Mouse (Mus musculus): Measurements from ENCODE around the gene Olfr738. TPM values are rescaled to one million over a fixed set of nuclear protein-coding genes. Genes with fewer than 3 reads are reported as not detected.

Olfr738 gene
- polyA plus RNA-seq (2014; fragmentation: Nextera tagmentation; extraction: Ambion mirVana): not detected in 2 replicates

DNA sequence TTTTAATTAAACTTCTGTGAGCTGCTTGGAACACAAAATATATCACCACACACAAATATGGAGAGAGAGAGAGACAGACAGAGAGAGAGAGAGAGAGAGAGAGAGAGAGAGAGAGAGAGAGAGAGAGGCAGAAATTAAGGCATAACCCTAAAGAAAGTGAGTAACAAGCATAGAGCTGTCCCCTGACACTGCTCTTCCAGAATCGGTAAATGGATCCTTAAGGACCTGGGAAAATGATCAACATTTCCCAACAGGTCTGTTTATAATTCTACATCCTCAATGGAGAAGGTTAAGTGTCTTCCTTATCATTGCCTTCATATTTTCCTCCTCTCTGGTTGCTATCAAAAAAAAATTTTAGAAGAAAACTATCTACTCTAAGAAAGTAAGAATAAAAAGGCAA is at the start of gene Olfr738:
Gene Olfr738 (plus strand): TSS at position 301 of the 400 bp plus-strand sequence.
- Histone ChIP-seq H3K27ac (replicated peaks; ENCODE audit: low read depth, low read length) (no peak within 1 kb of the TSS), H3K4me3 (ENCODE audit: low read depth, low read length) (no peak within 1 kb of the TSS), H3K27me3 (ENCODE audit: control insufficient read depth, insufficient read depth, low read length) (no peaks in the 10 kb centered on the region), H3K9me3 (replicated peaks; ENCODE audit: control insufficient read depth, low read length) (no peaks in the 10 kb centered on the region), H3K36me3 (replicated peaks; ENCODE audit: control insufficient read depth, insufficient read depth, low read depth, low read length) (no peaks in the 10 kb centered on the region), H3K4me2 (ENCODE audit: low read depth, low read length) (no peak within 1 kb of the TSS), H3K4me1 (ENCODE audit: control insufficient read depth, insufficient read depth, low read length) (no peaks in the 10 kb centered on the region), H3K9ac (replicated peaks; ENCODE audit: low read length) (no peak within 1 kb of the TSS)
- no peak for ATAC-seq (replicated peaks; ENCODE audit: insufficient number of reproducible peaks, low FRiP score, low TSS enrichment, low read depth)
- 88% methylated on average over 1 of the region's 1 CpGs for WGBS
- DNase-seq (ENCODE audit: low spot score): no peak

DNA sequence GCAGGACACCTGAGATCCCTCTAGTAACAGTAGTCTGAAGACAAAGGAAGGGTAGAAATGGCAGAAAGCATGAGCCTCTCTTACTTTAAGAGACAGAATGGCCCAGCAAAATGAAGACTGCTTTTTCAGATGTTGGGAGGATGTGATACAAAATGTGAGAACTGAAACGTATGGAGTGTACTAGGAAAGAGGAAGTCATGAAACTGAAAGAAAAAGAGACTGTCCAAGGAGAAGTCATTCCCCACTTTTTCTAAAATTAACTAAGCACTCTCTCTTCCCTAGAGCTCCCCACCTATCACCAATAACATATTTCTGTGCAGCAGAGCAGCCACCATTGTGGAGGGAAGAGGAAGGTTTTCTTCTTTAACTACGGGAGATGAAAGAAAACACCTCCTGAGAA is 49.8 kb upstream of the Olfr738 start, which contains the start of gene Tlr11:
Gene Tlr11 (plus strand): TSS at position 322 of the 400 bp plus-strand sequence.
- Histone ChIP-seq H3K4me3 (ENCODE audit: low read depth, low read length) (no peak within 1 kb of the TSS), H3K9me3 (replicated peaks; ENCODE audit: control insufficient read depth, low read length) (no peaks in the 10 kb centered on the region), H3K4me1 (ENCODE audit: control insufficient read depth, insufficient read depth, low read length) (no peaks in the 10 kb centered on the region), H3K4me2 (ENCODE audit: low read depth, low read length) (no peak within 1 kb of the TSS), H3K27me3 (ENCODE audit: control insufficient read depth, insufficient read depth, low read length) (no peaks in the 10 kb centered on the region), H3K27ac (replicated peaks; ENCODE audit: low read depth, low read length) (no peak within 1 kb of the TSS), H3K36me3 (replicated peaks; ENCODE audit: control insufficient read depth, insufficient read depth, low read depth, low read length) (no peaks in the 10 kb centered on the region), H3K9ac (replicated peaks; ENCODE audit: low read length) (no peak within 1 kb of the TSS)
- DNase-seq (ENCODE audit: low spot score) (no peak), ATAC-seq (replicated peaks; ENCODE audit: insufficient number of reproducible peaks, low FRiP score, low TSS enrichment, low read depth) (no peak)
- WGBS: 87% methylated on average over 2 of the region's 2 CpGs

DNA sequence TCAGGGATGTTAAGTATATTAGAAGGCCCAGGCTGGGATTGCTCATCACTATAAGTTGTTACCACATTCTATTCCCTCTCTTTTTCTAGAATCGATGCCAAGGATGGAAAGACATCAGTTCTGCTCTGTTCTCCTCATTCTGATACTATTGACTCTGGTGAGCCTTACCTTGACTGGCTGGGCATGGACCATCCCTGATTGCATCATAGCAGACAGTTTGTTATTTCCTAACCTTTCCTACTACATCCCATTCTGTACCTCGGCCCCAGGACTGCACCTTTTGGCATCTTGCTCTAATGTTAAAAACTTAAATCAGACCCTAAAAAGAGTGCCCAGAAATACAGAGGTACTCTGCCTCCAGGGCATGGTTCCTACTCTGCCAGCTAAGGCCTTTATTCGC is 46.9 kb upstream of the Olfr738 start:
- Histone ChIP-seq H3K4me3 (ENCODE audit: low read depth, low read length) (no peak overlapping the region), H3K27ac (replicated peaks; ENCODE audit: low read depth, low read length) (no peak overlapping the region), H3K4me1 (ENCODE audit: control insufficient read depth, insufficient read depth, low read length) (no peaks in the 10 kb centered on the region), H3K9me3 (replicated peaks; ENCODE audit: control insufficient read depth, low read length) (no peaks in the 10 kb centered on the region), H3K36me3 (replicated peaks; ENCODE audit: control insufficient read depth, insufficient read depth, low read depth, low read length) (no peaks in the 10 kb centered on the region), H3K27me3 (ENCODE audit: control insufficient read depth, insufficient read depth, low read length) (no peaks in the 10 kb centered on the region), H3K4me2 (ENCODE audit: low read depth, low read length) (no peak overlapping the region), H3K9ac (replicated peaks; ENCODE audit: low read length) (no peak overlapping the region)
- WGBS: 84% methylated on average over 3 of the region's 3 CpGs
- DNase-seq (ENCODE audit: low spot score) (no peak), ATAC-seq (replicated peaks; ENCODE audit: insufficient number of reproducible peaks, low FRiP score, low TSS enrichment, low read depth) (no peak)

DNA sequence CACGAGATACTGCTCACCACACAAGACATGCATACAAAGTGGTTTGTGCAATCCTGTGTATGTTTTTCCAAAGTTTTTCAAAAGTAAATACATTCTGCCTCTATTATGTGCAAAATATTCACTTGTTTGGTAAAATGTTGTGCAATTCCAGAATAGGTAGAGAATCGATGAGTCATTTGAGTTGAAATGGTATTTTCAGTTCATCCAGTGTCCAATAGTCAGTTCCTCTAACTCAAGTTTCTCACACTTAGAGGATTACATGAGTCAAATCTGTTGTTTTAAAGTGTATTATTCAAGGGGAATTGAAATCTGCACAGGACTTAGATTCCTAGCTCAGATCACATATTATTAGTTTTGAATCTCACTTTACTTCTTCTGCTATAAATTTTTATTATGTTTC is 43.8 kb upstream of the Olfr738 start:
- Histone ChIP-seq H3K4me3 (ENCODE audit: low read depth, low read length) (no peak overlapping the region), H3K9ac (replicated peaks; ENCODE audit: low read length) (no peak overlapping the region), H3K4me1 (ENCODE audit: control insufficient read depth, insufficient read depth, low read length) (no peaks in the 10 kb centered on the region), H3K27ac (replicated peaks; ENCODE audit: low read depth, low read length) (no peak overlapping the region), H3K36me3 (replicated peaks; ENCODE audit: control insufficient read depth, insufficient read depth, low read depth, low read length) (no peaks in the 10 kb centered on the region), H3K9me3 (replicated peaks; ENCODE audit: control insufficient read depth, low read length) (no peaks in the 10 kb centered on the region), H3K27me3 (ENCODE audit: control insufficient read depth, insufficient read depth, low read length) (no peaks in the 10 kb centered on the region), H3K4me2 (ENCODE audit: low read depth, low read length) (no peak overlapping the region)
- ATAC-seq (replicated peaks; ENCODE audit: insufficient number of reproducible peaks, low FRiP score, low TSS enrichment, low read depth): no peak
- DNase-seq (ENCODE audit: low spot score): no peak
- 82% methylated on average over 2 of the region's 2 CpGs for WGBS

GRCm38 (mm10) chr14:50380863-50381262 is 26.5 kb upstream of the Olfr738 start, which contains the start of gene Olfr736:
Gene Olfr736 (plus strand): TSS chr14:50381163.
- 82% methylated on average over 2 of the region's 2 CpGs for WGBS

GRCm38 (mm10) chr14:50418326-50418725 is 11.0 kb downstream of the Olfr738 start, which contains the start of gene Olfr739:
Gene Olfr739 (plus strand): TSS chr14:50418626.
- no peaks in the 10 kb centered on the region for H3K9me3 ChIP-seq (replicated peaks; ENCODE audit: control insufficient read depth, low read length)
- no peaks in the 10 kb centered on the region for H3K27me3 ChIP-seq (ENCODE audit: control insufficient read depth, insufficient read depth, low read length)
- H3K36me3 ChIP-seq (replicated peaks; ENCODE audit: control insufficient read depth, insufficient read depth, low read depth, low read length): no peaks in the 10 kb centered on the region
- no peak within 1 kb of the TSS for H3K9ac ChIP-seq (replicated peaks; ENCODE audit: low read length)
- no peak within 1 kb of the TSS for H3K27ac ChIP-seq (replicated peaks; ENCODE audit: low read depth, low read length)
- no peak within 1 kb of the TSS for H3K4me2 ChIP-seq (ENCODE audit: low read depth, low read length)
- ATAC-seq (replicated peaks; ENCODE audit: insufficient number of reproducible peaks, low FRiP score, low TSS enrichment, low read depth) (no peak), DNase-seq (ENCODE audit: low spot score) (no peak)
- no peaks in the 10 kb centered on the region for H3K4me1 ChIP-seq (ENCODE audit: control insufficient read depth, insufficient read depth, low read length)
- WGBS: 72% methylated on average over 2 of the region's 2 CpGs
- H3K4me3 ChIP-seq (ENCODE audit: low read depth, low read length): no peak within 1 kb of the TSS

More at GRCm38 (mm10) chr14:50380863-50381262, 26.5 kb upstream of the Olfr738 start, which contains the start of gene Olfr736:
- Histone ChIP-seq H3K9ac (replicated peaks; ENCODE audit: low read length) (no peak within 1 kb of the TSS), H3K27me3 (ENCODE audit: control insufficient read depth, insufficient read depth, low read length) (no peaks in the 10 kb centered on the region), H3K36me3 (replicated peaks; ENCODE audit: control insufficient read depth, insufficient read depth, low read depth, low read length) (no peaks in the 10 kb centered on the region), H3K9me3 (replicated peaks; ENCODE audit: control insufficient read depth, low read length) (no peaks in the 10 kb centered on the region), H3K4me1 (ENCODE audit: control insufficient read depth, insufficient read depth, low read length) (no peaks in the 10 kb centered on the region), H3K4me2 (ENCODE audit: low read depth, low read length) (no peak within 1 kb of the TSS), H3K4me3 (ENCODE audit: low read depth, low read length) (no peak within 1 kb of the TSS), H3K27ac (replicated peaks; ENCODE audit: low read depth, low read length) (no peak within 1 kb of the TSS)
- ATAC-seq (replicated peaks; ENCODE audit: insufficient number of reproducible peaks, low FRiP score, low TSS enrichment, low read depth) (no peak), DNase-seq (ENCODE audit: low spot score) (no peak)

- Histone ChIP-seq H3K4me3 (ENCODE audit: low read depth, low read length) (no peak within 1 kb of the TSS), H3K27ac (replicated peaks; ENCODE audit: low read depth, low read length) (no peak within 1 kb of the TSS), H3K4me1 (ENCODE audit: control insufficient read depth, insufficient read depth, low read length) (no peaks in the 10 kb centered on the region), H3K36me3 (replicated peaks; ENCODE audit: control insufficient read depth, insufficient read depth, low read depth, low read length) (no peaks in the 10 kb centered on the region), H3K9ac (replicated peaks; ENCODE audit: low read length) (no peak within 1 kb of the TSS), H3K9me3 (replicated peaks; ENCODE audit: control insufficient read depth, low read length) (no peaks in the 10 kb centered on the region), H3K27me3 (ENCODE audit: control insufficient read depth, insufficient read depth, low read length) (no peaks in the 10 kb centered on the region), H3K4me2 (ENCODE audit: low read depth, low read length) (no peak within 1 kb of the TSS)
- no peak for DNase-seq (ENCODE audit: low spot score)
- no peak for ATAC-seq (replicated peaks; ENCODE audit: insufficient number of reproducible peaks, low FRiP score, low TSS enrichment, low read depth)
- 84% methylated on average over 3 of the region's 3 CpGs for WGBS
Observed at GRCm38 (mm10) chr14:50445245-50445644, 37.9 kb downstream of the Olfr738 start, which contains the start of gene Olfr740. Gene Olfr740 (plus strand): TSS chr14:50445545.
